Mouse (Mus musculus) layer of hippocampus, adult 11-12 months (tissue): ENCODE data around the gene Mapk9.
"Not testable (repeated sequence)": the region's sequence is repeated elsewhere in the genome, so short reads cannot be mapped to it uniquely, and the experiment has no call there.

Experiments
- DNase-seq: peaks from one replicate; pipeline ENCODE4 v3.0.0; 2022; ENCODE audit warnings: low spot score

Gene Mapk9

DNA sequence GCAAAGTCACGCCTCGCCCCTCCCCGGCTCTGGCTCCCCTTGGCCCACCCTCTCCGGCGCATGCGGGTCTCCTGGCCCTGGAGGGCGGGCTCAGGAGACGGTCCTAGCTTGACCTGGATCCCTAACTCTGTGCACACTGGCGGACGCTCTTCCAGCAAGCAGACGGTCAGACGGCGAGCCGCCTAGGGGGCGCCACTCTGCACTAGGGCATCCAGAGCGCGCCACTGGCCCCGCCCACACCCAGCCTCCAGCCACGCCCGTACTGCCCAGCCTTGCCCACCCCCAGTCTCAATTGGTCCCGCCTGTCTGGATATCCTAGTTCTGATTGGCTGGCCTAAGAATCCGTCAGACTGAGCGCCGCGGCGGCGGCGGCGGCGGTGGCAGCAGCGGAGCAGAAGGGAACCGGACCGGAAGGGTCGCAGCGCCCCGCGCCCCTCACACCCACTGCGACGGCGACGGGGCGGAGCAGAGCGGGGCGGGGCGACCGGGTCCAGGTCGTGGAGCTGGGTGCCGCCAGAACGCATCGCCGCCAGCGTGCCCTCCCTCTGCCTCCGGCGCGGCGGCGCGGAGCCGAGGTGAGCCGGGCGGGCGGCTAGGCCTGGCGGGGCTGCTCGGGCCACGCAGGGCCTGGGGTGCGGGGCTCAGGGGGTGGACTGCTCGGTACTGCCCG, at the start of gene Mapk9:
Gene Mapk9 (plus strand): TSS at position 351 of the 670 bp plus-strand sequence.
- peak; percentile 99 for DNase-seq

DNA sequence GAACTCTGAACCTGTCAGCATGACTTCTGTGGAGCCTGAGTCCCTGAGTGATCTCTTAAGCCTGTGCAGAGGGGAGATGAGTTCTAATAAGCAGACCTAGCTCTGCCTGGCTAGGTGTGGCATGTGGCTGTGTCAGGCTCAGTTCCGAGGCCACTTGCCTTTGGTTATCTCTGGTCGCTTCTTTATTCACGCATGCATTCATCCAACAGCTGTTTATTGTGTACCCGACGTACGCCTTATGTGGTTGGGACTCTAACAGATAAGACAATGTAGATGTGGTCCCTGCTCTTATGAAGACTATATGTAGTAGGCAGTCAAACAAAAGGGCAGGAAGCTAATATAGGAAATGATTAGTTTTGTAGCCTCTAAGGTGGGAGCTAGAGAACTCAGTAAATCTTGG, 47.6 kb upstream of the Mapk9 start:
- DNase-seq, result no peak

DNA sequence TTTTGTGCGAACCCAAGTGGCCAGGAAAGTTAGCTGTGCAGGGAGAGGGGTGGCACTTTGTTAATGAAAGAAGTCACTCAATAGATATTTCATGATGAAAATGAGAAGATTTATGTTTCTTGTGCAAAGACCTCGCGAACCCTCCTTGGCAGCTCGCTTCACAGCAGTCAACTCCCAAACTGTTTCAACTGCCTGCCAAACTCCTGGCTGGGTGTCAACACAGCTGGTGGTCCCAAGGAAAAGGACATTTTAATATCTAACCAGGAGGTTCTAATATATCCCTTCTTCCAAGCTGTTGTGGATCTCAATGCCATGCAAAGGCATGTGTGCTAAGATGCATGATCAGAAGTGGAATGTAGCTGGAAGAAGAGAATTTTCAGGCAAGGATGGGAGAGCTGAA, 45.0 kb upstream of the Mapk9 start:
- no peak for DNase-seq

DNA sequence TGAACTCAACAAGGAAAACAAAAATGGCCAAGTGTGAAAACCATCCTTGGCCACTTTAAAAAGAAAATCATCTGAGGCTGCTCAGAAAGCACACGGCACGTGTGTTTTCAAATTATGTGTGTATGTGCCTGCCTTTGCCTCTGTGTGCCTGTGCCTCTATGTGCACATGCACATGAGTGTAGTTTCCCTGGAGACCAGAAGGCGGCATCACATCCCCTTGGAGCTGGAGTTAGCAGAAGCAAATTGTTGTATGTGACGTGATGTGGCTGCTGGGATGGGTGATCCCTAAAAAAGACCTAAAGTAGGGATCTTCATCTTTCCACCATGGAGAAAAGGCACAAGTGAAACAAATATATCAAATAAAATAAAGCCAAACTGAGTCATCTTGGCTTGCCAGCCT, 42.8 kb upstream of the Mapk9 start:
- no peak for DNase-seq

DNA sequence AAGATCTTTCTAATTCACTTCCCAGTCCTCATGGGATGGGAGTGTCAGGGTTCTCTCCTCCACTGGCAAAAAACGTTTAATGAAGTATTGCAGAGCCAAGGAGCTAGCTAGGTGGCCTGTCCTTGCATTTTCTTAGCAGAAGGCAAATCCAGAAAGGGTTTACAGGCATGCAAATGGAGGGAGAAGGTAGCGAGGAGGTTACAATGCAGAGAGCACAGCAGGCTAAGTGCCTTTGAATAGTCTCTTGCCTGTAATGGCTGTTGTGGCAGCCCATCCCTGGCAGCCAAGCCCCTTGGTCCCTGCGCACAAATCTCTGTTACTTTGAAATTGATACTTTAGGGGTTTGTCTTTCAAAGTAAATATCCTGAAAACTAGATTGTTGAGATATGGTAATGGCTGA, 40.3 kb upstream of the Mapk9 start:
- DNase-seq, result no peak

DNA sequence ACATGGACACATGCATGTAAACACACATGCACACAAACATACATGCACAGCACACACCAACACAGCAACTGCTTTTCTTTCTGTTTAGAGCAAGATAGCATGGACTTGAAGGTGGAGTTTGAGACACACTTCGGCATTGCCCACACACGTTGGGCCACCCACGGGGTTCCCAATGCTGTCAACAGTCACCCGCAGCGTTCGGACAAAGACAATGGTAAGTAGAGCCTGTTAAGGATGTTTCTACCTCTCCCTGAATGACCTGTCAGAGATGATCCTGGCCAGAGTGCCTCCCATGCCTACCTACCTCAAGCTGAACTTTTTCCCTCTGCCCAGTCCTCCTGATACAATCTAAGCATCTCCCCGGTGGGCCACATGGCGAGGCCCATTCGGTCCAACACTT, 37.6 kb upstream of the Mapk9 start:
- no peak for DNase-seq

DNA sequence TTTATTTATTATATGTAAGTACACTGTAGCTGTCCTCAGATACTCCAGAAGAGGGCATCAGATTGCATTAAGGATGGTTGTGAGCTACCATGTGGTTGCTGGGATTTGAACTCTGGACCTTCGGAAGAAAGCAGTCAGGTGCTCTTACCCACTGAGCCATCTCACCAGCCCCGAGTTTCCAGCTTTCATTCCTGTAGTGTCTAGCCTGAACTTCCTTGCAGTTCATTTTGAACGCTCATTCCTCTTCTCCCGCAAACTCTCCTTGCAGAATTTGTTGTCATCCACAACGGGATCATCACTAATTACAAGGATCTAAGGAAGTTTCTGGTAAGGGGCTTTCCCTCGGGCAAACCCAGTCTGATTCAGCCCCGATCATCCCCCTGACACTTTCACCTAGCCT, 35.9 kb upstream of the Mapk9 start:
- not testable (repeated sequence) for DNase-seq

DNA sequence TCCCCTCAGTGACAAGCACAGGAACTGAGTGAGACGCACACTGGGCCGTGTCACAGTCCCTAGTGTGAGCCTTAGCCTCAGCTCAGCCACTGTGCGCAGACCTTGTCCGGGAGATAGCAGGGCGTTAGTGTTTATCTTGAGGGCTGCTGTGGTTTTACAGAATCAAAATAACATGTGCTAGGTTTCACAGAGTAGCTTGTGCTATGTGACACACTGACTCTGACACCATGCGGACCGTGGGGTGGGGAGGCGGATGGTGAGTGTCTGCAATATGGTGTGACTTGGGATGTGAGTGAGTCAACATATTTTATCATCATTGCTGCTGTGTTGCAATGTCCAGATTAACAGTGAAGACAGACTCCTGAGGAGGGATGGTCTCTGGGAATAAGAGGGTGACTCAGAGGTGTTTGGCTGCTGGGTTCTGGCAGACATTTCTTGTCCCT, 35.4 kb upstream of the Mapk9 start:
- DNase-seq, result no peak

DNA sequence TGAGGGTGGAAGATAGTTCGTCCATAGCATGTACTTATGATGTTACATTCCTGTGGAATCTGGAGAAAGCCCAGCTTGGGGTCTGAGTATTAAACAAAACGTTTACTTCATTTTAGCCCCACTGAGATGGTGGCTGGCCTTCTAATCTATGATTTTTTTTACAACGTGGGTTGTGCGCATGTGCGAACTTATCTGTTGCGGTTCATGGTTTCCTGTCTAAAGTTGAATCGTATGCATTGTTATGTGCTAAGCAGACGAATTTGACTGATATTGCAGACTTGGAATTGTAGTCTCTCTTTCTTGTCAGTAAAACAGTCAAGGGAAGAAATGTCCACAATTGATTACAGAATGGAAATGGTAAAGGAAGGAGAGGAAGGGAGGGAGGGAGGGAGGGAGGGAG, 34.7 kb upstream of the Mapk9 start:
- DNase-seq, result no peak

DNA sequence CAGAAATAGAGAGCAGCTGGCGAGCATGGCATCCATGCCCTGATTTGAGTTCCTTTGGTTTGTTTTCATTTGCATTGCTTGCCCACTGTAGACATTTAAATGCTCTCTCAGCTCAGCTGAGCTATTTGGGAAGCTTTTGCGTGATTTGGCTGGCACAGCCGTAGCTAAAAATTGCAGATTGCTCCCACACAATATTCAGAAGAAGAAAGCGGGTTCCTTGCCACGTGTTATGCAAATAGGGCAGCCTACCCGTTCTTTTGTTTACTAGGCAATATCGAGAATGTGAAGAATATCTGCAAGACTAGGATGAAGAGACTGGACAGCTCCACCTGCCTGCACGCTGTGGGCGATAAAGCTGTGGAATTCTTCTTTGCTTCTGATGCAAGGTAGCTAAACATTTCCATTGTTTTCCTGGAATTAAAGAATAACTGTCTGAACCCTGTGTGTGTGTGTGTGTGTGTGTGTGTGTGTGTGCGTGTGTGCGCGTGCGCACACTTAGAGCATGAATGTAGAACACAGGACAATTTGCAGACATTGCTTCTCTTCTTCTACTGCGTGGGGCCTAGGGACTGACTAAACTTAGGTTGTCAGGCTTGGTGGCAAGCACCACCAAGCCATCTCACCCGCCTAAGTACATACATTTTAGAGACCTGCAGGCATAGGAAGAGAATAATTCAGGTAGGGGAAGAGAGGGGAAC, 27.5 kb upstream of the Mapk9 start:
- DNase-seq, result peak; percentile 66

DNA sequence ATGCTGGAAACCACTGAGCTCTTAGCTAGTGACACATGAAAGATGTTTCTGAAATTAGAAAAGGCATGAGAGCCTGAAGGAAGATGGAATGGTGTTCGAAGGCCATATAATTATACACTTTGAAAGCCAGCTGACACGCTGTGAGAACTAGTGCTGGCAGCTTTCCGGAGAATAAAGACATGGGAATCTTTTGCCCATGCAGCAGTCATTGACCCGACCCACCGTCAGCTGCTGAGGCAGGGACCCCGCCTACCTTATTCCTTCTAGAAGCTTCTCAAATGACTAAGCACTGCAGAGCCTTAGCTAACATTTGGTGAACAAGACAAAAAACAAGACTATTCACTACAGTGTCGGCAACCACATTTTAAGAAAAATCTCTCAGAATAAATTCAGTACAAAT, 26.9 kb upstream of the Mapk9 start:
- DNase-seq, result no peak

DNA sequence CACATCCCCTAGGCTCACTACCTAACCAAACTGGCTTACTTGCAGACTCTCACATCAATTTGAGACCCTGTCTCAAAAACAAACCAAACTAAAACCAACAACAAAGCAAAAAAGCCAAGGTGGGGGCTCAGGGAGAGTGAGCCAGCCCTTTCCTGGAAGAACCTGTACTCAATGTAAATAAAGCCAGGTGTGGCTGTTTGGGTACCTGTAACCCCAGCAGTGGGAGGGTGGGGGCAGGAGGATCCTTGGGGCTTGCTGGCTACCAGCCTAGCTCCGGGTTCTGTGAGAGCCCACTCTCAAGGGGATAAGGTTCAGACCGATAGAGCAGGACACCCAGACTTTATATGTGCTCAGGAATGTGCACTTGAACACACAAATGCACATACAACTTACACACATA, 25.6 kb upstream of the Mapk9 start:
- no peak for DNase-seq

DNA sequence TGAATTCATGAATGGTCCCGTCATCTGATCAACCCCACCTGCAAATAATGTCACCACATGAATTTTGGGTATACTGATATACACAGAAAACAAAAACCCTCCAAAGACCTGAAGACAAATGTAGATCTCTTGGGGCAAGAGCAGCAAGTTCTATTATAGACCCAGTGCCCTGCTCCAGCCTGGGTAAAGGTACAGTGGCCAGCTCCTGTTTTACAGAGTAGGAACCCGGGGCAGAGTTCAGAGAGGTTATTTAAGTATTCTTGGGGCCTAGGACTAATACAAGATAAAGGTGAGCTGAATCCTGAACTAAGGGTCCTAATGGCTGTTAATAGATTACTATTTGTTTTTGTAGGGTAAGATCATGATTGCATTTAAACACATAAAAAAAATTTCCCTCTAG, 25.0 kb upstream of the Mapk9 start:
- DNase-seq, result no peak

DNA sequence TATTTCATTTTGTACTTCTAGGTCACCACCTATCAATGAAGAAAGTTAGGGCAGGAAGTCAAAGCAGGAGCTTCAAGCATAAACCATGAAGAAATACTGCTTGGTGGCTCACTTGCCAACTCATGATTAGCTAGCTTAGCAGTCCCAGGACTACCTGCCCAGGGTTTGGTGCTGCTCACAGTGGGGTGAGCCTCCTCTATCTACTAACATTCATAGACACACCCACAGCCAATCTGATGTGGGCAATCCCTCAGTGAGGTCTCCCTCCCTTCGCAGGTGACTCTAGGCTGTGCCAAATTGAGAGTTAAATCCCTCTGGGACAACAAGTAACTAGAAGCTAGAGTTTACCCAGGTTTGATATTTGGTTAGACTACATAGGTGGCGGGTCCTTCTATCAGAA, 24.2 kb upstream of the Mapk9 start:
- DNase-seq, result no peak

DNA sequence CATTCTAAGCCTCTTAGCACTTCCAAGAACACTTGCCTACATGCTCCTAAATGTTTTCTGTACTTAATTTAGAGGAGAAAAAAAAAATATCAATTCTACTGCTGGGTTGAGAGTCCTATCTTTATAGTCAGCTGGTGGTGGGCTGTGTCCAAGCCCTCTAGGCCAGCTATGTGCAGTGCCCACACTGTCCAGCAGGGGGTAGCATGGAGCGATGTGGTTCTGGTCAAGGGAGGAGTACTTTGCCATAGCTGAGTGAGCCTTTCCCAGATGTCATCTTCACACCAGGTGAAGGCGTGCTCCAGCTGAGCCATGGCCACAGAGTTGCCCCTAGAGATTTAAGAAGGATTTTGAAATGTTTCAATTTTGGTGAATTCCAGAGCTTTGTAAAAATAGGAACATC, 21.7 kb upstream of the Mapk9 start:
- DNase-seq, result peak; percentile 60

DNA sequence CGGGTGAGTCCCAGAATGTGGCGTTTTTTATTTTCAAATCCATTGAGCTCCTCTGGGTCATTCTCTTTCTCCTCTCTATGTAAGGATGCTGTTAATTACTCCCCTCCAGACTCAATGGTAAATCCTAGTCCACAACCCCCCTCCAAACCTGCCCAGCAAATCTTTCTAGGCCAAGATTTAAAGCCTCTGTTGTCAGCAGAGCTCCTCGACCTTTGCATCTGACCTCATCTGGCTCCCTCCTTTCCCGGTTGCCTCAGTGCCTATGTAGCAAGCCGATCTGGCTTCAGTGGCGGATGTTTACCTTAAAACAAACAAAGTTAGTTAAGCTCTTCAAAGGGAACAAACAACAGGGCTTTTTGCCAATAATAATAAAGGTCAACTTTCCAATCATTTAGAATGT, 19.3 kb upstream of the Mapk9 start:
- no peak for DNase-seq

DNA sequence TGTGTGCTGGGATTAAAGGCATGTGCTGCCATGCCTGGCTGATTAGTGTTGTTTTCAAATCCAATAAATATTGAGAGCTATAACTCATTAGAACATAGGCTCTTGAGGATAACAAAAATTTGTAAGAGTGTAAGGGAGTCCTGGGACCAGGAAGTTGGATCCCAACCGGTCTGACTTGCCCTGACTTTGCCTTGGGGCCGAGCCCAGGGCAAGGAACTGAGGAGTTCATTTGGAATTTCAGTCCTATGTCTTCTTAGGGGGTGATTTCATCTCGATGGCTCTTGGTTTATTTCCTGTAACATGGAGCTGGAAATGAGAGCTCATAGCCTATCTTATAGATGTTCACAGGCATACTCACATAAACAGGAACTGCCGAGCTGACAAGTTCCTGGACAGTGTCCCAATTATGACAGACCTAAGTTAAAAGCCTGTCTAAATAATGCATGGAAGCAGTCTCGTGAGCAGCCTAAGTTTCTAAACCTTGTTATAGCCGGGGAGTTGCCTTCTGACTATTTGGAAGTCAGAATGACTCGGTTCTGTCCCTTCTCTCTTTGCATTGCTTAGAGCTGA, 17.3 kb upstream of the Mapk9 start:
- DNase-seq, result no peak

DNA sequence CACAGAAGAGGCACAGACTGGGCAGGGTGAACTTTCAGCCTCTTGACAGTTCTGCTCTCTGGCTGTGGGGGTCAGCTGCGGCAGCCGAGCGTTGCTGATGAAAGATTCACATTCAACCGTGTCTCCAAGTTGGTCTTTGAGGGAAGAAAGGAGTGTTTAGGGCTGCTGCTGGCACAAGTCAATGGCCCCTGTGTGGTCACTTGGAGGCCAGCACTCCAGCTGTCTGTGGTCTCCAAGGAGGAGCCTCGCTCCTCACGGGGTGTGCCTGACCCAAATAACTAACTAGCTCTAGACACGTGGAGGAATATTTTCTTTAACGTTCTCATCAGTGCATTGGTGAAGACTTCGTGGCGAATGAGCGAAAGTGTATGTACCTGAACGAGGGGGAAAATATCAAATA, 14.6 kb upstream of the Mapk9 start:
- DNase-seq, result no peak

DNA sequence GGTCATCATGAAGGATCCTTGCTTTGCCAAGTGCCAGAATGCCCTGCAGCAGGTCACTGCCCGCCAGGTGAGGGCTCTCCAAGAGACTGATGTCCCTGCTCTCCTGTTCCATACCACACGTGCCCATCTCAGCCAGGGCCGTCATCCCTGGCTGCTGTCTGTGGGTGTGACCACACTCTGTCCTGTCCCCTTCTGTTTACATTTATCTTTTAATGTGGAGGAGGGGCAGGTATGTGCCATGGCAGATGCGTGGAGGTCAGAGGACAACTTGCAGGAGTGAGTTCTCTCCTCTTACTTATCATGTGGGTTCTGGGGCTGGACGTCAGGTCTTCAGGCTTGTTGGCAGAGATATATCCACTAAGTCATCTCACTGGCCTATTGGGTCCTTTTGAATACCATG, 13.6 kb upstream of the Mapk9 start:
- no peak for DNase-seq

DNA sequence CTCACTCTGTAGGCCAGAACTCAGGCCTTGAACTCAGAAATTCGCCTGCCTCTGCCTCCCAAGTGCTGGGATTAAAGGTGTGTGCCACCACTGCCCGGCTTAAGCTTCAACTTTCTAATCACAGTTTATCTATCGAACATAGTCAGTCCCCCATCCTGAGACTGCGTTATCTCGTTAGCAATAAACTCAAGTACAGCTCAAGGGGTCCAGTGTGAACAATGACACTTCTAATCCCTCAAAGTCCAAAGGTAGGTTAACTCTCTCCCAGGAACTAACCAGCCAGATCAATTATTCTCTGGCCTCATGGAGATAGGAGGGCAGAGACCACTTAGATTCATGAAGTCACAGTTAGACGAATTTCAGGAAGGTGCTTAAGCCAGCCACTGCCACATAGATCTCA, 12.3 kb upstream of the Mapk9 start:
- DNase-seq, result no peak

DNA sequence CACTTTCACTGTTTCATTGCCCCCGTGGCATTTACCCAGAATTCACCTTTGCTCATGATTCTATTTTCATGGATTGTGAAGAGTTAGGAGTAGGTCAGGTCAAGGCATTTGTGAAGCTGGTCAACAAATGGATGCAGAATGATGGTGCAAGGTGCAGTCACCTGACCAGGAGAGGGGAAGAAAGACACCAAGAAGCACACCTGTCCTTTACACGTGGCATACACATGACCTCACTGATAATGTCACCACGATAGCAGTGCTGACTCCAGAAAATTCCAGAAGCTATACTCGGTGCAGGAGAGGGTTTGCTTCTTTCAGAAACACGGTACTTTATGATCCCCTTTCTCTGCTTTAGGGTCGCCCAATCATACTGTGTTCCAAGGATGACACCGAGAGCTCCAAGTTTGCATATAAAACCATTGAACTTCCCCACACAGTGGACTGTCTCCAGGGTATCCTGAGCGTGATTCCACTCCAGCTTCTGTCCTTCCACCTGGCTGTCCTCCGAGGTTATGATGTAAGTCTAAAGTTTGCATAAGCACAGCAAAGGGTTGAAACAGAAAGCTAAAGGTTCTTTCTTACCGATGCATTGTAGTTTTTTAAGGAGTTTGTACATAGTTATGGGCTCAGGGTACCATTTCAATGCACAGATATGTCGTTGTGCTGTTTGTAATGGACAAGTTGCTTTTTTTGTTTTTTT, 11.1 kb upstream of the Mapk9 start:
- no peak for DNase-seq

DNA sequence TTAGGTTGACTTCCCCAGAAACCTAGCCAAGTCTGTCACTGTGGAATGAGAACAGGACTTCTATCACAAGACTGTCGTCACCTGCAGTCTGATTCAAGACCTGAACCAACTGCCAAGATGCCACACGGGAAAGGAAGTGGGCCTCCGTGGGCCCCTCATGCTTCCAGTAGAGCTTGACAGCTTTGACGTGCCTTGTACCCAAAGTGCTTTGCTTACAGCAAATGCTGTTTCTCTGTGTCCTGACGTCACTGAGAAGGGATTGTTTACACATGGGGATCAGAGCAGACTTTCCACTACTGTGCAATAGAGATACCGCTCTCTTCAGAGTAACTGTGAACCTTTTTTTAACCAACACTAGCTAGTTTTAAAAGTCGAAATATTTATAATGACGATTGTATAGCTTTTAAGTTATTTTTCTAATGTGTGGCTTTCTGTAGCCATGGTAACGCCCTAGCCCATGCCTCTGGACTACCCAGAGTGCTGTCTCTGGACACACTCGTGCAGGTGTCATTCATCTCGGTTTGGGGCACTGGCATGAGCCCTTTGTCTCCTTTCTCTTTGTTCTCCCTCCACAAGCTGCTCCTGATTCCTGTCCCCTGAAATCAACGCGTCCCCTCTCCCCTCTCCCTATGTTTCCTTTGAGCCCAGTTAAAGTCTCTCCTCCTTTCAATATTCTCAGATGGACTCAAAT, 8.7 kb upstream of the Mapk9 start:
- DNase-seq, result no peak

DNA sequence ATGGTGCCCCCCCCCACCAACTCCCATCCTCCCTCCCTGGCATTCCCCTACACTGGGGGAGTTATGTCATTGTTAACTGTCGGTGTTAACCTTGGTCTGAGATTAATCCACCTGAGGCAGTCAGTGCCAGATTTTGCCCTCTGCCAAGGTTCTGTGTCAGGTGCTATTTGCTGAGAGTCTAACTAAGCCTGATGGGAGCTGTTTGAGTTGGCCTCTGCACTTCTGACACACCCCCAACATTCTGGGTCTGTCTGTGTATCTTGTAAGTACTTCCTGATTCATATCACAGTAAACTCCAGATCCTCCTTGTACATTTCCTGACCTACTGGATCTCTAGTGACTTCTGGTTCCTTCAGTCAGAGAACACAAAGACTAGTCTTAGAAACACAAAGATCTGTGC, 5.9 kb upstream of the Mapk9 start:
- no peak for DNase-seq
